Mouse (Mus musculus): ENCODE measurements at regions not wholly inside any gene's neighbourhood (a gene's known extent, or its start where the extent isn't known, plus 50 kb on each side); places are given as distances from the start of the nearest gene placed in this dataset.

GRCm38 (mm10) chr13:101025488-101025887, 192.3 kb upstream of the Slc30a5 start:
- no peak for DNase-seq (ENCODE audit: low read depth in 3 of 3, low spot score in 3 of 3)
- H3K9ac ChIP-seq (replicated peaks), result no peak overlapping the region
- no peak overlapping the region for H3K4me3 ChIP-seq (ENCODE audit: insufficient read depth in 1 of 2, low read depth in 2 of 2, low read length in 2 of 2)
- no peaks in the 10 kb centered on the region for H3K27me3 ChIP-seq (ENCODE audit: control insufficient read depth, insufficient read depth, low read length)
- H3K27ac ChIP-seq, result no peak overlapping the region
- TF ChIP-seq CTCF (IDR thresholded peaks at IDR 0.05; ENCODE audit: low read depth), result no peak
- no peak for TF ChIP-seq EP300 (IDR thresholded peaks at IDR 0.05; ENCODE audit: low read depth)
- no peaks in the 10 kb centered on the region for H3K36me3 ChIP-seq (replicated peaks; ENCODE audit: control insufficient read depth, insufficient read depth, low read depth)
- H3K4me2 ChIP-seq (ENCODE audit: low read depth), result no peak overlapping the region
- H3K9me3 ChIP-seq (ENCODE audit: control insufficient read depth, low read length), result no peaks in the 10 kb centered on the region
- H3K4me1 ChIP-seq (replicated peaks; ENCODE audit: control insufficient read depth in 2 of 2, insufficient read depth in 2 of 2, low read length in 1 of 2), result no peaks in the 10 kb centered on the region
- WGBS (ENCODE audit: insufficient replicate concordance), result 50% methylated on average over 2 of the region's 2 CpGs
- ATAC-seq (ENCODE audit: insufficient read depth), result no peak

GRCm38 (mm10) chr13:101024971-101025370, 191.7 kb upstream of the Slc30a5 start:
- no peaks in the 10 kb centered on the region for H3K36me3 ChIP-seq (replicated peaks; ENCODE audit: control insufficient read depth, insufficient read depth, low read depth)
- TF ChIP-seq CTCF (IDR thresholded peaks at IDR 0.05; ENCODE audit: low read depth) (no peak), EP300 (IDR thresholded peaks at IDR 0.05; ENCODE audit: low read depth) (no peak)
- H3K4me2 ChIP-seq (ENCODE audit: low read depth), result no peak overlapping the region
- H3K4me3 ChIP-seq (ENCODE audit: insufficient read depth in 1 of 2, low read depth in 2 of 2, low read length in 2 of 2), result no peak overlapping the region
- no peak overlapping the region for H3K27ac ChIP-seq
- no peaks in the 10 kb centered on the region for H3K27me3 ChIP-seq (ENCODE audit: control insufficient read depth, insufficient read depth, low read length)
- 84% methylated on average over 2 of the region's 2 CpGs for WGBS (ENCODE audit: insufficient replicate concordance)
- no peak for ATAC-seq (ENCODE audit: insufficient read depth)
- no peaks in the 10 kb centered on the region for H3K4me1 ChIP-seq (replicated peaks; ENCODE audit: control insufficient read depth in 2 of 2, insufficient read depth in 2 of 2, low read length in 1 of 2)
- no peaks in the 10 kb centered on the region for H3K9me3 ChIP-seq (ENCODE audit: control insufficient read depth, low read length)
- no peak for DNase-seq (ENCODE audit: low read depth in 3 of 3, low spot score in 3 of 3)
- no peak overlapping the region for H3K9ac ChIP-seq (replicated peaks)

- H3K36me3 ChIP-seq (replicated peaks; ENCODE audit: control insufficient read depth, insufficient read depth, low read depth), result no peaks in the 10 kb centered on the region
- TF ChIP-seq CTCF (IDR thresholded peaks at IDR 0.05; ENCODE audit: low read depth) (no peak), EP300 (IDR thresholded peaks at IDR 0.05; ENCODE audit: low read depth) (no peak)
- H3K27ac ChIP-seq, result no peak overlapping the region
- no peak overlapping the region for H3K4me3 ChIP-seq (ENCODE audit: insufficient read depth in 1 of 2, low read depth in 2 of 2, low read length in 2 of 2)
- no peak for ATAC-seq (ENCODE audit: insufficient read depth)
- H3K4me2 ChIP-seq (ENCODE audit: low read depth), result no peak overlapping the region
- DNase-seq (ENCODE audit: low read depth in 3 of 3, low spot score in 3 of 3), result no peak
- WGBS (ENCODE audit: insufficient replicate concordance), result 53% methylated on average over 7 of the region's 7 CpGs
- no peak overlapping the region for H3K9ac ChIP-seq (replicated peaks)
- H3K27me3 ChIP-seq (ENCODE audit: control insufficient read depth, insufficient read depth, low read length), result no peaks in the 10 kb centered on the region
- H3K9me3 ChIP-seq (ENCODE audit: control insufficient read depth, low read length), result no peaks in the 10 kb centered on the region
- H3K4me1 ChIP-seq (replicated peaks; ENCODE audit: control insufficient read depth in 2 of 2, insufficient read depth in 2 of 2, low read length in 1 of 2), result no peaks in the 10 kb centered on the region
Measured at GRCm38 (mm10) chr13:101019272-101019676, 186.0 kb upstream of the Slc30a5 start.

- TF ChIP-seq EP300 (IDR thresholded peaks at IDR 0.05; ENCODE audit: low read depth), result no peak
- no peak for TF ChIP-seq CTCF (IDR thresholded peaks at IDR 0.05; ENCODE audit: low read depth)
- H3K4me3 ChIP-seq (ENCODE audit: insufficient read depth in 1 of 2, low read depth in 2 of 2, low read length in 2 of 2), result no peak overlapping the region
- H3K36me3 ChIP-seq (replicated peaks; ENCODE audit: control insufficient read depth, insufficient read depth, low read depth), result no peaks in the 10 kb centered on the region
- H3K9ac ChIP-seq (replicated peaks), result no peak overlapping the region
- ATAC-seq (ENCODE audit: insufficient read depth) (no peak), DNase-seq (ENCODE audit: low read depth in 3 of 3, low spot score in 3 of 3) (no peak)
- H3K27me3 ChIP-seq (ENCODE audit: control insufficient read depth, insufficient read depth, low read length), result no peaks in the 10 kb centered on the region
- H3K27ac ChIP-seq, result no peak overlapping the region
- no peak overlapping the region for H3K4me2 ChIP-seq (ENCODE audit: low read depth)
- no peaks in the 10 kb centered on the region for H3K4me1 ChIP-seq (replicated peaks; ENCODE audit: control insufficient read depth in 2 of 2, insufficient read depth in 2 of 2, low read length in 1 of 2)
- H3K9me3 ChIP-seq (ENCODE audit: control insufficient read depth, low read length), result no peaks in the 10 kb centered on the region
- WGBS (ENCODE audit: insufficient replicate concordance), result 29% methylated on average over 6 of the region's 6 CpGs
Measured at GRCm38 (mm10) chr13:101017041-101017440, 183.8 kb upstream of the Slc30a5 start.

GRCm38 (mm10) chr13:101016181-101016580, 183.0 kb upstream of the Slc30a5 start:
- Histone ChIP-seq H3K4me2 (ENCODE audit: low read depth) (no peak overlapping the region), H3K4me1 (replicated peaks; ENCODE audit: control insufficient read depth in 2 of 2, insufficient read depth in 2 of 2, low read length in 1 of 2) (no peaks in the 10 kb centered on the region), H3K36me3 (replicated peaks; ENCODE audit: control insufficient read depth, insufficient read depth, low read depth) (no peaks in the 10 kb centered on the region), H3K4me3 (ENCODE audit: insufficient read depth in 1 of 2, low read depth in 2 of 2, low read length in 2 of 2) (no peak overlapping the region), H3K27ac (no peak overlapping the region), H3K9me3 (ENCODE audit: control insufficient read depth, low read length) (no peaks in the 10 kb centered on the region), H3K27me3 (ENCODE audit: control insufficient read depth, insufficient read depth, low read length) (no peaks in the 10 kb centered on the region), H3K9ac (replicated peaks) (no peak overlapping the region)
- ATAC-seq (ENCODE audit: insufficient read depth) (no peak), DNase-seq (ENCODE audit: low read depth in 3 of 3, low spot score in 3 of 3) (no peak)
- TF ChIP-seq EP300 (IDR thresholded peaks at IDR 0.05; ENCODE audit: low read depth) (no peak), CTCF (IDR thresholded peaks at IDR 0.05; ENCODE audit: low read depth) (no peak)
- 47% methylated on average over 1 of the region's 1 CpGs for WGBS (ENCODE audit: insufficient replicate concordance)

Measured in liver, embryonic 14.5 days (tissue).